Mouse (Mus musculus) naive thymus-derived CD4-positive, alpha-beta T cell, adult 2 months (primary cell): ENCODE measurements around the gene Mgat4b.
A peak's percentile ranks its signal among the peaks of the same experiment; 100 is the strongest.

ENCODE experiments used
- DNase-seq: peaks from one replicate; pipeline ENCODE4 v3.0.0-alpha.2; 2011; ENCODE audit warnings: low read depth

Gene Mgat4b

GRCm38 (mm10) chr11:50225611-50226378 lies 15.1 kb downstream of the Mgat4b start:
- peak; percentile 46 for DNase-seq

GRCm38 (mm10) chr11:50226406-50226805 lies 15.7 kb downstream of the Mgat4b start:
- no peak for DNase-seq

DNA sequence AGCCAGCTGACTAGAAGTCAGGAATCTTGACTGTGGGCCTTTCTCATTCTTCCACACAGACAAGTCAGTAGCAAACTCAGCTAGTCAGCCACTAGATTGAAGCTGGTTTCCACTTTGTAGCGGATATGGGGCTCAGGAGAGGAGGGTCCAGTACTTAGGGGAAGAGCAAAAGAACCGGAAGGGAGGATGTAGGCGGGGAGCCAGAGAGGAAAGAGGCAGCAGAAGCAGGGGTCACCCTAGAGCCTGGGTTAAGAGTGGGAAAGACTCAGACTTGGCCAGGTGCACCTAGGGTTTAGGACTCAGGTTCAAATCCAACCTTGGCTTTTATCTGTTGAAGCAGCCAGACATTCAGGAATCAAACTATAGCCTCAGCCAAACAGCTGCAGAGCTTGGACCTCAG lies 16.5 kb downstream of the Mgat4b start:
- no peak for DNase-seq

- no peak for DNase-seq
These were observed 17.0 kb downstream of the Mgat4b start for GRCm38 (mm10) chr11:50227736-50228135.

DNA sequence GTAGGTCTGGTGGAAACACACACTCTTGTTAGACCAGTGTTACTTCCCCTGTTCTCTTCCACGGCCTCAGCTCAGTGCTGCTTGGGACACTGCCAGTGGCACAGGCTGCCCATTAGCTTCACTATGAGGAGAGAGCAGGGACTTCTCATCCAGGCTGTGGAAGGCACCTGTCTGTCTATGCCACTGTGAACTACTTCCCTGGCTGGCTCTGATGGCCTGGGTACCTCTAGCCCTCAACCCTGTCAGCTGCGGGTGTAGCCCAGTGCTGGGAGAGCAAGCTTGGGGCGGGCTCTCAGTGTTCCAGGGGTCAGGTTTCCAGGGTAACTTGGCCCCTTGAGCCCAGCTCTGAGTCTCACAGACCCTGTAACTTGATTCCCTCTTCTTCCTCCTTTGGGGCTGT lies 18.1 kb downstream of the Mgat4b start:
- no peak for DNase-seq

DNA sequence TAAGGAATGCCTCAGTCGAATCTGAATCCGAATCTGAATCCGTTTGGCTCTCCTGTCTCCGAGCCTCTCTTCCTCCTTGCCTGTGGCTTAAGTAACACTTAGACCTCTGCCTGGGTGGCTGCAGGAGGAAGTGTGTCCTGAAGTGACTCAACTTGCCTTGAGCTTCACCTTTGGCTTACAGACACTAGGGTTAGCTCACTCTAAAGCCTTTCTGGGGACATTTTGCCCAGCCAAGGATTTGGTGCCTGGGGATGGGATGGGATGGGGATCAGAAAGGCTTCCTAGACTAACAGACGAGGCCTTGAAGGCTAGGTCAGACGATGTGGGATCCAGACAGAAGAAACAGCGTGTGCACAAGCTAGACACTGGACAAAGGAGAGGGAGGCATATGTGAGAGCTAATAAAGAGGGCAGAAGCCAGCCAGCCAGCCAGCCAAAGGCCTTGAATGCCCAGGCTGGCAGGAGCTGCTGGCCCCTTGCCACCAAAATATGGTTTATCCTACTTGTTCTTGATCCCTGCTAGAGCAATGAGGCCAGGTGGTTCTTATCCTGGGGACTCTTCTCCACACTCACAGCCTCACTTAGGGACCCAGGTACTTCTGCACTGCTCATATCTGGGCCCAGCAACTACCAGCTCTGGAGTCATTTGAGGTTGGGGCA lies 18.7 kb downstream of the Mgat4b start:
- no peak for DNase-seq

- DNase-seq: peak; percentile 38
These were observed 20.0 kb downstream of the Mgat4b start for GRCm38 (mm10) chr11:50230481-50231304.

DNA sequence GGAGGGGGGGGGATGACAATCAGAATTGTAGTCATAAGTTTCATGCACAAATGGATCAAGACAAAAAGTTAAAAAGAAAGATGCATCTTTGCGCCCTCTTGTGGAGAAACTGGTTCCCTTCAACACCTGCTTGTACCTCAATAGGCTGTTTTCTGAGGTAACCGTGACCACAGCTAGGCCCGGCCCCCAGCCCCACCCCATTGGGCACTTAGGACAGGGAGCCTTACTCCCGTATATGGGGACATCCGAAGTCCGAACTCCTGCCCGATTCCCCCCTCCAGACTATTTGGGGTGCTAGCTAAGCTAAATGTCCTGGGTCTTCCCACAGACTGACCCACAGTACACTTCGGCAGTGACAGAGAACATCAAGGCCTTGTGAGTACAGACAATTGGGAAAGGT lies 20.7 kb downstream of the Mgat4b start:
- peak; percentile 90 for DNase-seq

- DNase-seq: peak; percentile 31
These were observed 22.3 kb downstream of the Mgat4b start for GRCm38 (mm10) chr11:50233022-50233421.

DNA sequence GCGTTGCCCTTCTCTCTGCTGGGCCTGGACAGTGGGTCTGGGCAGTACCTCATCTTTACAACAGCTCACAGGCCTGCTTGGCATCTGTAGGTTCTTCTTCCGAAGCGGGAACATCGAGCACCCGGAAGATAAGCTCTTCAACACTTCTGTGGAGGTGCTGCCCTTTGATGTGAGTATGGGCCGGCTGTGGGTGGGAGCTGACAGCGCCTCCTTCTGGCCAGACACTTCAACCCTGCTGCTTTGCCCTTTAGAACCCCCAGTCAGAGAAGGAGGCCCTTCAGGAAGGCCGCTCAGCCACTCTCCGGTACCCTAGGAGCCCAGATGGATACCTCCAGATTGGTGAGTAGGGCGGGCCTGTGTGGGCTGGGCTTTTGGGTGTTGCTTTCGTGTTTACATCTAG lies 23.3 kb downstream of the Mgat4b start:
- DNase-seq: peak; percentile 63

DNA sequence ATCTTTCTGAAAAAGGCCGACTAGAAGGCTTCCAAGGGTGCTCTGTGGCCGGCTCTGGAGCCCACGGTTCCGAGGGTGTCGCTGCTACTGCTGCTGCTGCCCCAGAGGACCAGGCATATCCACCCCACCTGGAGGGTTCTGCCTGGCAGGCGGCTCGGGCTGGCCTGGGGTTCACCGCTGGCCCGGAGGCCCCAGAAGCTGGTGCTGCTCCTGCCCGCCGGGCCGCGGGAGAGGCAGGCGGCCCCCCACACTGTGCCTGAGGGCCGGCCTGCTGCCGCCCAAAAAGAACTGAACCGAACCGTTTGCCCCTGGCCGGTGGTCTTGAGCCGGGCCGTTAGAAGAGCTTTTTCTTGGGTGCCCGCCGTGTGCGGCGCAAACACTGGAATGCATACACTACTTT lies 23.9 kb downstream of the Mgat4b start:
- no peak for DNase-seq

DNA sequence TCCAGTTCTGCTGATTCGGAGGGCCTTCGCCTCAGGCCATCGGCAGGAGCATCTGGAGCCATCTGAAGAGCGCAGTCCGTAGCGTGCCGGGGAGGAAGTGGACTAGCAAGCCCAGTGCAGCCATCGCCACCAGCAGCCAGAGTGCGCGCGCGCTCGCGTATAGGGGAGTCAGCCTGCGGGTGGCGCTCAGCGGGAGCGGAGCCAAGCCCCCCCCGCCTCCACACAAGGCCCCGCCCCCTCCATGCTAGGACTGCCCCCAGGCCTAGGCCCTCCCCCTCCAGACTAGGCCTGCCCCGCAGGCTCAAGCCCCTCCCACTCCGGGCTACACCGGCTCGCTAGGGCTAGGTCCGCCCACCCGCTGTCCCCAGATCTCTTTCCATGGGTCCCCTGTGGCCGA lies 25.8 kb downstream of the Mgat4b start:
- peak; percentile 94 for DNase-seq

DNA sequence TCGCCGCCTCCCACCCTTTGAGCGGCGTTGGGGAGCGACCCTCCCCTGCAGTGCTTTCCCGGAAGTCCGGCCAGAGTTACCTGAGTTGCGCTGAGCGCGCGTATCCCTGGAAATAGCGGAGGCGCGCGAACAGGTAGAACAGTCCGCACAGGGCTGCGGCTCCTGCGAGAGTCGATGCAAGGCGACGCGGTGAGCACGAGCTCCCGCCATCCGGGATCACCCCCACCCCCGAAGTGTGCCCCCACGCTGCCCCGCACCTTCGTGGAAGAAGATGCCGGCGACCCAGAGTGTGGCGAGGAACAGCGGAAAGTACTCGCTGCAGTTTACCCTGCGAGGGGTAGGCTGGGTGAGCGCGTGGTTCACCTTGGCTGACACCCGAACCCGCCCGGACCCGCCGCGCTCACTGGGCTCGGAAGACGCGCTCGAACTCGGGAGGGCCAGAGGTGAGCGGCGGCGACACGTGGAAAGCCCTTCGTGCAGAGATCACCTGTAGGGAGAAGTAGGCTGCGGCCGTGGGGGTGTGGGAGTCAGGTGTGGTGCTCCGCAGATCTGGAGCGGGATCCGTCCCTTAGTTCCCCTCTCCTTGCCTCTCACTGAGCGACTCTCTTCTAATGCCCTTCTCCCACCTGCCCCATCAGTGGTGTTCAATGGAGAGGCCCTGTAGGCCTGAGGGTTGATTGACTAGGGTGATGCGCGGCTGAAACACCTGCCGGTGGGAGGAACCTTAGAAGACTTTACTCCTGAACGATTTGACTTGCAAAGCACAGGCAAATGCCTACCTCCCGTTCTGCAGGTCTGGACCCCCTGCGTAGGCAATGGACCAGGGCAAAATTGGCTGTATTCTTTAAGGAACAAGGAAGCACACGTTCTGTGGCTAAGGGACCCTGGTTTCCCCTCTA lies 26.5 kb downstream of the Mgat4b start:
- no peak for DNase-seq

GRCm38 (mm10) chr11:50238324-50238723 lies 27.6 kb downstream of the Mgat4b start, which contains the start of gene Ltc4s:
Gene Ltc4s, minus strand, starts transcription at chr11:50238616.
- DNase-seq: no peak

- DNase-seq: no peak
These were observed 28.4 kb downstream of the Mgat4b start for GRCm38 (mm10) chr11:50238821-50239791.

GRCm38 (mm10) chr11:50240235-50240911 lies 29.7 kb downstream of the Mgat4b start:
- no peak for DNase-seq

- DNase-seq: no peak
These were observed 33.2 kb downstream of the Mgat4b start for GRCm38 (mm10) chr11:50243926-50244325.

GRCm38 (mm10) chr11:50245269-50245668 lies 34.6 kb downstream of the Mgat4b start:
- no peak for DNase-seq

DNA sequence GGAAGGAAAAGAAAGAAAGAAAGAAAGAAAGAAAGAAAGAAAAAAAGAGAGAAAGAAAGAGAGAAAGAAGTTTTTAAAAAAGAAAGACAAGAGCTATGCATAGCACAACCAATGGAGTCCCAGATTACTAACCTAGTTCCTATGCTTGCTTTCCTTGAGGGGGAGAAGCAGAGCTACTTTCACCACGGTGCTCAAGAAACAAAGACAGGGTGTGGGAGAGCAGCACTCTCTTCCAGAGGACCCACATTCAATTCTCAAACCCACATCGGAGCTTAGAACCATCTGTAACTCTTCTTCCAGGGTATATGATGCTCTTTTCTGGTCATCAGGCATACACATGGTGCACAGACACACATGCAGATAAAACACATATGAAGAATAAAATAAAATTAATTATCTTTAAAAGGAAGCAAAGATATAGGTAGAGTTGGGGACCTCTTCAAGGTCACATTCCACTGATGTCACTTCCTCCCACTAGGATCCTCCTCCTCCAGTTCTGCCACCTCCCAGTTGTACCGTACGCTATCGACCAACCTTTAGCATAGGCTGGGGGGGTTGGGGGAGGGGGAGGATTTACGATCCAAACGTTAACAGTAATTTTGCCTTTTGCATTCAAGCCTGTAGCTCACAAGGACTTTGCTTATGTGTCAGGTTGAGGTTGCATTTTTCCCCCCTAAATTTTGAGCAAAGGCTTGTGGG lies 37.9 kb downstream of the Mgat4b start:
- no peak for DNase-seq
